Comparison of ENCODE assay signal across 8 mouse cellular contexts in the genomic region with DNA sequence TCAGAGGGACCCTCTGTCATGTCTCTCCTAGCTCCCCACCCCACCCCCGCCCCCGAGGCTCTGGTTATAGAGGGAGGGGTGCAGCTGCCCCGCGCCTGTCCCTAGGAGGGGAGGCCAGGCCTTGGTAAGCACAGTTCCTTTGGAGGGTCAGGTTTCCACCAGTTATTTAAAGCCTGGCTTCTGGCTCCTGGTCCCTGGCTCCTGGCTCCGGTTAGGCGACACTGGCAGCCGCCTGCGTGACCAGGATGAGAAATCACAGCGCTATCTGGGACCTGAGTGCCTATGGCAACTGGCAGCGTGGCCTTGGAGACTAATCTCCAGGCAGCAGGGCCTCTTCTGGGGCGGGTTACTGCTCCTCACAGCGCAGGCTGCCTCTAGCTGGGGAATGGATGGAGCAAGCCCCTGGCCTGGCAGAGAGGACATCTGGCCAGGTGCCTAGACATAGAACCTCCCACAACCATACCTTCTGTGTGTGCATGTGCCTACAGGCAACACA. TPM values are rescaled to one million over a fixed set of nuclear protein-coding genes. Genes with fewer than 3 reads are reported as not detected.
DNase-seq lines count a peak whose midpoint lies in the region; ATAC-seq and TF ChIP-seq lines count a peak whose summit lies in the region.

No protein-coding gene starts in this region.

- 0 out of 2 replicates have a peak overlapping the region, but pooled peaks have one; percentile 37 for H3K9ac ChIP-seq in lung, embryonic 16.5 days (ENCODE audit: low read length)
- H3K9ac ChIP-seq in forebrain, embryonic 16.5 days (replicated peaks; ENCODE audit: low read depth, low read length) = no peak overlapping the region
- H3K9ac ChIP-seq in stomach, embryonic 16.5 days (ENCODE audit: low read length) = peak overlapping the region; percentile 11; the same call in 1 of the 2 replicates

- 54% methylated on average over 12 of the region's 12 CpGs for WGBS in lung, embryonic 16.5 days
- WGBS in forebrain, embryonic 16.5 days = 64% methylated on average over 12 of the region's 12 CpGs
- 54% methylated on average over 12 of the region's 12 CpGs for WGBS in limb, embryonic 10.5 days
- WGBS in stomach, embryonic 16.5 days = 42% methylated on average over 12 of the region's 12 CpGs

- no peak for TF ChIP-seq POLR2A in brain, embryonic 14.5 days (IDR thresholded peaks at IDR 0.05; ENCODE audit: borderline replicate concordance, extremely low read depth, insufficient read depth, insufficient read length, poor library complexity, severe bottlenecking)

- 0 out of 2 replicates have a peak overlapping the region, but pooled peaks have one; percentile 20 for H3K27ac ChIP-seq in lung, embryonic 16.5 days (ENCODE audit: low read length)
- H3K27ac ChIP-seq in forebrain, embryonic 16.5 days (ENCODE audit: low read length) = no peak overlapping the region
- H3K27ac ChIP-seq in limb, embryonic 10.5 days = peak overlapping the region; percentile 56
- peak overlapping the region; percentile 57; the same call in 1 of the 2 replicates for H3K27ac ChIP-seq in stomach, embryonic 16.5 days (ENCODE audit: low read length)

- peaks cover 31% of the 10 kb centered on the region for H3K4me1 ChIP-seq in lung, embryonic 16.5 days (replicated peaks; ENCODE audit: control insufficient read depth, insufficient read depth, low read length)
- peaks cover 12% of the 10 kb centered on the region; the same call in 1 of the 2 replicates for H3K4me1 ChIP-seq in forebrain, embryonic 16.5 days (replicated peaks; ENCODE audit: control insufficient read depth, insufficient read depth, low read length)
- peaks cover 37% of the 10 kb centered on the region for H3K4me1 ChIP-seq in limb, embryonic 10.5 days
- peaks cover 41% of the 10 kb centered on the region for H3K4me1 ChIP-seq in stomach, embryonic 16.5 days (ENCODE audit: control insufficient read depth, insufficient read depth, low read length)

- intact Hi-C loops in heart, postnatal 36 days (cut with DNase I) = loop anchor here (2.0 kb wide), 1 partner anchor 13 kb away; no protein-coding TSS in a partner anchor

- no peaks in the 10 kb centered on the region for H3K9me3 ChIP-seq in lung, embryonic 16.5 days (ENCODE audit: control insufficient read depth, low read length)
- H3K9me3 ChIP-seq in forebrain, embryonic 16.5 days (ENCODE audit: control insufficient read depth, low read length) = no peaks in the 10 kb centered on the region
- H3K9me3 ChIP-seq in limb, embryonic 10.5 days (replicated peaks) = no peaks in the 10 kb centered on the region
- no peaks in the 10 kb centered on the region for H3K9me3 ChIP-seq in stomach, embryonic 16.5 days (replicated peaks; ENCODE audit: control insufficient read depth, low read length)

- no peaks in the 10 kb centered on the region for H3K27me3 ChIP-seq in lung, embryonic 16.5 days (ENCODE audit: control insufficient read depth, insufficient read depth, low read depth, low read length)
- H3K27me3 ChIP-seq in forebrain, embryonic 16.5 days (replicated peaks; ENCODE audit: control insufficient read depth, insufficient read depth, low read length) = no peaks in the 10 kb centered on the region
- no peaks in the 10 kb centered on the region for H3K27me3 ChIP-seq in limb, embryonic 10.5 days (ENCODE audit: low read depth, poor library complexity, severe bottlenecking)
- no peaks in the 10 kb centered on the region for H3K27me3 ChIP-seq in stomach, embryonic 16.5 days (ENCODE audit: control insufficient read depth, insufficient read depth, low read length)

- DNase-seq in lung, postnatal 14 days = no peak
- DNase-seq in brain, embryonic 14.5 days (ENCODE audit: low read depth) = peak; percentile 85
- peak; percentile 59 to 64 for DNase-seq in heart, postnatal 36 days
- peak; percentile 48 for DNase-seq in limb, embryonic 10.5 days (ENCODE audit: low spot score)

- H3K4me2 ChIP-seq in lung, embryonic 16.5 days (ENCODE audit: low read depth, low read length) = no peak overlapping the region
- no peak overlapping the region for H3K4me2 ChIP-seq in forebrain, embryonic 16.5 days (ENCODE audit: low read length)
- H3K4me2 ChIP-seq in stomach, embryonic 16.5 days (ENCODE audit: low read depth, low read length) = no peak overlapping the region

- no peaks in the 10 kb centered on the region for H3K36me3 ChIP-seq in lung, embryonic 16.5 days (ENCODE audit: control insufficient read depth, insufficient read depth, low read length)
- no peaks in the 10 kb centered on the region for H3K36me3 ChIP-seq in forebrain, embryonic 16.5 days (ENCODE audit: control insufficient read depth, insufficient read depth)
- peaks cover 79% of the 10 kb centered on the region for H3K36me3 ChIP-seq in limb, embryonic 10.5 days
- no peaks in the 10 kb centered on the region for H3K36me3 ChIP-seq in stomach, embryonic 16.5 days (ENCODE audit: control insufficient read depth, insufficient read depth, low read length)

- H3K4me3 ChIP-seq in lung, embryonic 16.5 days (ENCODE audit: low read length) = no peak overlapping the region
- no peak overlapping the region for H3K4me3 ChIP-seq in forebrain, embryonic 16.5 days (replicated peaks; ENCODE audit: low read length)
- no peak overlapping the region for H3K4me3 ChIP-seq in limb, embryonic 10.5 days
- no peak overlapping the region for H3K4me3 ChIP-seq in stomach, embryonic 16.5 days (replicated peaks; ENCODE audit: low read length)

- TF ChIP-seq CTCF in brain, embryonic 14.5 days (IDR thresholded peaks at IDR 0.05; ENCODE audit: borderline replicate concordance, extremely low read depth, insufficient read depth, insufficient read length) = no peak

- peak; percentile 40; the same call in 1 of the 2 replicates for ATAC-seq in lung, embryonic 16.5 days (ENCODE audit: low read depth)
- ATAC-seq in forebrain, embryonic 16.5 days = peak; percentile 72
- ATAC-seq in stomach, embryonic 16.5 days (ENCODE audit: insufficient read depth, low FRiP score) = peak; percentile 41; the same call in 1 of the 2 replicates
- ATAC-seq in megakaryocyte progenitor cell, adult 5-6 weeks (replicated peaks; ENCODE audit: poor library complexity) = no peak

RNA-seq across cellular contexts. Expression of a gene that starts 20.6 kb away (rescaled TPM):
- 58.8 and 67.5 TPM in 2 replicates for polyA plus RNA-seq in lung, embryonic 16.5 days (2015; fragmentation: Nextera tagmentation; extraction: Ambion mirVana)
- 78.1 and 80.5 TPM in 2 replicates for polyA plus RNA-seq in brain, embryonic 14.5 days (2012; rRNA removed)
- polyA plus RNA-seq in forebrain, embryonic 16.5 days (2015; fragmentation: Nextera tagmentation; extraction: Ambion mirVana) = 83.9 and 96.6 TPM in 2 replicates
- 10 to 100 TPM; 23.4 to 26.9 TPM for total RNA-seq in heart, postnatal 36 days (2021)
- 131 and 153 TPM in 2 replicates for polyA plus RNA-seq in limb, embryonic 10.5 days (2016; fragmentation: Nextera tagmentation; extraction: Ambion mirVana)
- polyA plus RNA-seq in stomach, embryonic 16.5 days (2015; fragmentation: Nextera tagmentation; extraction: Ambion mirVana) = 70.5 and 75.0 TPM in 2 replicates
- 21.9 and 28.4 TPM in 2 replicates for total RNA-seq in megakaryocyte progenitor cell, adult 5-6 weeks (2015)
- 14.5 and 18.2 TPM in 2 replicates for total RNA-seq in megakaryocyte progenitor cell, adult 5-6 weeks (2017)
